Mouse (Mus musculus) B cell, adult 2 months (primary cell): ENCODE data around the gene Phf21b.
"Not testable (repeated sequence)": the region's sequence is repeated elsewhere in the genome, so short reads cannot be mapped to it uniquely, and the experiment has no call there.

Experiments
- DNase-seq, 2 experiments: peaks; one replicate each; pipeline ENCODE4 v3.0.0; 2022

The Phf21b gene

GRCm38 (mm10) chr15:84772191-84773111, 83.4 kb downstream of the Phf21b start:
- peak; percentile 16 to 17 for DNase-seq

DNA sequence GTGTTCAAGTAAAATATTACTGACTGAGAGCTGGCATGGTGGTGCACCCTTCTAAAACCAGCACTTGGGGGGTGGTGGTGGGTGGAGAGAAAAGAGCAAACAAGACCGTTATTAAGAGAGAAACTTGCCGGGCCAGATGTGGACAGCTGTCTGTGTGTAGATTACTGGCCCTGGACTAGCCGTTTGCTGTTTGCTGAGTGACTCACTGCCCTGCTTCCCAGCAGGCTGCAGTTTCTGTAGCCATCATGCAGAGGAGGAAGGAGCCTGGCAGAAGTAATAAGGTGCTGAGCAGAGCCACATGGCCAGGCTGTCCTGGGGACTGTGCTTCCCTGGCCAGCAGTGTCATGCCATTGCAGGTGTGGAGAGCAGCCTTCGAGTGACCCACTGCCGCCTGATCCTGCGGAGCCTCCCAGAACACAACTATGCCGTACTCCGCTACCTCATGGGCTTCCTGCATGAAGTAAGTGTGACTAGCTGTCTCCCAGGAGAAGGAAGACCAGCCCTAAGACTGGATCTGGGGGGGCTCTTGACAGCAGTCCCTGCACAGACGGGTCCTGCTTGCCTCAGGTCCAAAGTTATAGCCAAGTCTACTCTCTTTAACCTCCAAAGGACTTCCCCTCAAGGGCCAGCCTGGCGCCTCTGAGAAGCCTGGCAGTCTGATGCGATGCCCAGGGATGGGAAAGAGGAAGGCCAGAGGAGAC, 86.1 kb downstream of the Phf21b start:
- no peak for DNase-seq

- not testable (repeated sequence) for DNase-seq
Observed at GRCm38 (mm10) chr15:84768531-84768930, 87.3 kb downstream of the Phf21b start.

GRCm38 (mm10) chr15:84766621-84767020, 89.2 kb downstream of the Phf21b start:
- no peak for DNase-seq

DNA sequence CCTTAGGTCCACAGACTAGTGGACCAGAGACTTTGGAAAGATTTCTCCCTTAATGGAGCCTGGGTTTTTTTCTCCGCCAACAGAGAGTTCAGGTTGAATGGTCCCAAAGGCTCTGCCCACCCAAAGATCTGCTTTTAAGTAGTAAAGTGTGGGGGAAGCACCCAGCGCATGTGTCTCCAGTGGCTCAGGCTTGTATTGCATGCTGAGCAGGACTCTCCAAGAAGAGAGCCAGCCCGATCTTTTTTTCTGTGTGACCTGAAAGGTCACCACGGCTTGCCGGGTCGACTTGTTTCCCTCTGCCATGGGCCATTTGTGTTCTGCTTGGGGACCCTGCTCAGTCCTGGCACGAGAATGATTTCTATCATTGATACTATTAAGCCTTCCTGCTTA, 92.4 kb downstream of the Phf21b start:
- no peak for DNase-seq

GRCm38 (mm10) chr15:84762712-84763422, 93.0 kb downstream of the Phf21b start:
- DNase-seq: no peak

DNA sequence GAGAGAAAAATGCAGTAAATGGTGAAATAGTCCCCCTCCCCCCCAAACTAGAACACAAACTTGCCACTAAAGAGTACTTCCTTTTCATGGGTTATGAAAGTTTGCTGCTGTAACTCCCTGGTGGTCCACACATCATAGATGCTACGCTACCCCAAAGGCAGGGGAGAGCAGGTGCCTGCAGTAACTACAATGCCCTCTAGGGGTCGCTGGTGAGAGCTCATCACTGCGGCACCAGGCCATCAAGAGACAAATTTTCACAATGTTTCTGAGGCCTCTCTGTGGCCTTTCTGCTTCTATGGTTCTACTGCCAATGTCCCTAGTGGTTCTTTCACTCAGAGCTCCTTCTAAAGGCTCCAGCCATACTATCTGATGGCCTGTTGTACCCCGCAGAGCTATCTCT, 97.4 kb downstream of the Phf21b start:
- peak; percentile 71 for DNase-seq

DNA sequence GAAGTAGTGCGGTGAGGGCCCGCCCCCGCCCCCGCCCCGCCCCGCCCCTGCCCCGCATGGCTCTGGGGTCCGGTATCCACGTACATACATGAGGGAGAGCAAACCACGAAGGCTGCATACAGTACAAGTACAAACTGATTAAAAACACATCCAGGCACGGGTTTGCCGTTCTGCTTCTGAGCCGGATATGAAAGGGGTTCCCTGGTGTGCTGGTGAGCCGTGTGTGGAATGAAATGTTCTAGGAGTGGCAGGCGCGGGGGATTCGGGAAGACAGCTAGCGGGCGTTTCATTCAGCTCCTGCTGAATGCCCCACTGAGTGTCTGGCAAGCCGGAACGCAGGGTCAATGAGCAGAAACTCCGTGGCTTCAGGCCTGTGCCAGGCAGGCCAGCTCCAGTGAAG, 99.4 kb downstream of the Phf21b start:
- no peak for DNase-seq

DNA sequence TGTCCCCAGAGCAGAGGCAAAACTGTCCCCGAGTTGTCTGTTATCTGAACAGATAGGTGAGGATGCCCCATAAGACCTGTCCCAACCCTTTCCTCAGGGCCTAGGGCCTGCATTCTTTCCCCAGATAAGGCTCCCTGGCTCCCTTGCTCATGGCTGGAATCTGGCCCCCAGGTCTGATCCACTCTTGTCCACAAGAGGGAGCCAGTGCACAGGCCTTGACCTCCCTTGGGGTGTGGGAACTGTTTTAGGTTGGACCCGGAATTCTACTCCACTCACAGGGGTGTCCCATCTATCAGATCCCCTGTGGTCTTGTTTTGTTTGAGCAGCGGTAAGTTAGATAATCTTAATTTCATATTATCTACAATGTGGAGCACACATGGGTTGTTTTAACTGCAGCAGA, 100.9 kb downstream of the Phf21b start:
- peak; percentile 77 for DNase-seq

GRCm38 (mm10) chr15:84745831-84746230, 110.0 kb downstream of the Phf21b start:
- DNase-seq: no peak

GRCm38 (mm10) chr15:84744308-84744707, 111.5 kb downstream of the Phf21b start:
- no peak for DNase-seq

DNA sequence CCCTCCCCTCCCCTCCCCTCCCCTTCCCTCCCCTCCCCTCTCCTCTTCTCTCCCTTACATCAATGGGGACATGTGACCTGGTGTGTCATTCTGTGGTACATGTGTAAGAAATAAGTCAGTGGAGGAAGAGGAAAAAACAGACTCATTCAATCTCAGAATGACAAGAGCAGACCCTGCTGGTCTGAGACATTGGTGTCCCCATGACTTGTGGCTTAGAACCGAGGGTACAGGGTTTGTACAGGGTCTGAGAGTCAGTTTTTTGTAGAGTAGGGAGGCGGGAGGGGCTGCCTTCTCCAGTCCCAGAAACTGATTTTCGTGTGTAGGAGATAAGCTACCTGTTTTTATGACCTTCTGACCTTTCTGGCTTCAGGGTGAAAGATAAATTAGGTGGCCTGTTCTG, 112.5 kb downstream of the Phf21b start:
- no peak for DNase-seq

DNA sequence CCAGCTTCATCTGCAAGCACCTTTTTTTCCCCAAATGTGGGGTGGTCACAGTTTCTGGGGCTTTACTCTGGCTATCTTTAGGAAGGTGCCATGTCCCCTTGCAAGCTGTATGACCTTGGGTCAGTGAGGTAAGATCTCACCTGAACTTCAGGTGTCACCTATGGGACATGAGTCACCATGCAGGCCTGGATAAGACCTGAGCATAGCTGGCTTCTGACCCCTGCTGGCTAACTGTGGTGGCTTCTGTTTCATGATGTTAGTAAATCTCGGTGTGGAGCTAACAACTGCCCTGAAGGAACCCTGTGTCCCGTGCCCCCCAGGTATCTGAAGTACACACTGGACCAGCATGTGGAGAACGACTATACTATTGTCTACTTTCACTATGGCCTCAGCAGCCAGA, 114.3 kb downstream of the Phf21b start:
- peak; percentile 19 to 25 for DNase-seq

- DNase-seq: no peak
Observed at GRCm38 (mm10) chr15:84738246-84738645, 117.6 kb downstream of the Phf21b start.

DNA sequence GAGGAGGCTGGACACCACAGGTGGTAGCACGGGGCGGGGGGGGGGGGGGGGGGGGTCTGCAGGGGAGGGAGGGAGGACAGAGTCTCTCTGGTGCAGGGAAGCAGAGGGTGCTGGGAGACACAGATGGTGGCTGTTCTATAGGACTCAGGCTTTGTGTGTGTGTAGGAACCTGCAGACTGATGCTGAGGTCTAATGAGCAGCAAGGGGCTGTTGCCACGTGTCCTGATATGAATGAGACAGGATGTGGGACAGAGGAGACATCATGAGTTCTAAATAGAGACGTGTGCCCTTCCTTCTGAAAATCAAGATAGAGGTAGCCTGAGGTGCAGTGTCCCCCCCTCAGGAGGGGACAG, 118.9 kb downstream of the Phf21b start:
- DNase-seq: no peak

DNA sequence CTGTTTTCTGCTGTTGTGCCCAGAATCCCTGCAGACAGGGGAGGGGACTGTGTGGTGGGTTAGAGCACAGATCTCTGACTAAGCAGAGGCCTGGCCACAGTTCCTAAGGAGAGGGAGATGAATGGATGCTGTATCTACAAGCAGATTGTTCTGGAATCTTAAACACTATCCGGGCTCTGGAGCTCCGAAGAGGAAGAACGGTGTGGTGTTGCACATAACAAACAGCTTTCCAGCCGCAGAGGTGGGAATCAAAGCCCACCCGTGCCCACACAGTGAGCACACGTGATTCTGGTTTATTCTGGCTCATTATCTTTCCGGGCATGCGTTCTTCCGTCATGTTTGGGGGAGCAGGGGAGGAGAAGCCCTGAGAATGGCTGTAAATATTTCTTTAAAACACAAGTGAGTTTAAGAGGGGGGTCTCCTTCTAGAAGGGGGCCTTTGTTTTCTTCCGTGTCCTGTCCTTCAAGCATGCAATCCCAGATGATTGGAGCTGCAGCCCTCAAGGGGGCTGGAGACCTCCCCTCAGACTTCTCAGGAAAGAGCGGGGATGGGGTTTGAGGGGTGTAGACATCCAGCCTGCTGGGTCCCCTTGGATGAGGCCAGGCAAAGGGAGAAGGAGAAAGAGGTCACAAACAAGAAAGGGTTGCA, 119.4 kb downstream of the Phf21b start:
- DNase-seq: no peak
